Mouse (Mus musculus): ENCODE measurements around the gene Rgcc. TPM values are rescaled to one million over a fixed set of nuclear protein-coding genes. Genes with fewer than 3 reads are reported as not detected.

The Rgcc gene
- polyA plus RNA-seq, 1 experiment = not detected

DNA sequence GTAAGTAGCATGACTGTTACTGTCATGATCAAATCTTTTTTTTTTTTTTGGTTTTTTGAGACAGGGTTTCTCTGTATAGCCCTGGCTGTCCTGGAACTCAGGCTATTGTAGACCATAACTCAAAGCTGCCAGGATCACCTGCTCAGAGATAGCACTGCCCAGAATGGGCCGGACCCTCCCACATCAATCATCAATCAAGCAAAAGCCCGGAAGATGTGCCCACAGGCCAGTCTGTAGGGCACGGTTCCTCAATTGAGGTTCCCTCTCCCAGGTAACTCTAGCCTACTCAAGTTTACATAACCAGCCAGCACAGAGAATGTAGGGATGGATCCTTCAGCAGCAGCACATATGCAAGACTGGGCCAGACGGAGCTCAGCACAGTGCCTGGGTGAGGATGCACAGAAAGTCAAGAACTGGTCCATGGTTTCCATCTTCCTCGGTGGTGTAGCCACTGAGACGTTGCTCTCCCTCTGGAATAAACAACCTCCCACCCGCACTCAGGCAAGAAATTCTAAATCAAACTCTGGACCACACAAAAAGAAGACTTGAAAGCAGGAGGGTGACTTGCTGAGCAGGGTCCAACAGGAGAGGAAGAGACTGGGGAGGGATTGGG, 14.1 kb downstream of the Rgcc start:
- Histone ChIP-seq H3K4me1 (ENCODE audit: control insufficient read depth, insufficient read depth, low read length) (peaks cover 2% of the 10 kb centered on the region; the same call in 1 of the 2 replicates), H3K4me3 (ENCODE audit: insufficient read depth, low read depth, low read length) (no peak overlapping the region), H3K27ac (ENCODE audit: insufficient read depth, low read depth, low read length) (no peak overlapping the region)
- no peak for TF ChIP-seq CTCF (IDR thresholded peaks at IDR 0.05; ENCODE audit: insufficient read depth, low read depth, low read length)
- 92% methylated on average over 7 of the region's 7 CpGs for WGBS

DNA sequence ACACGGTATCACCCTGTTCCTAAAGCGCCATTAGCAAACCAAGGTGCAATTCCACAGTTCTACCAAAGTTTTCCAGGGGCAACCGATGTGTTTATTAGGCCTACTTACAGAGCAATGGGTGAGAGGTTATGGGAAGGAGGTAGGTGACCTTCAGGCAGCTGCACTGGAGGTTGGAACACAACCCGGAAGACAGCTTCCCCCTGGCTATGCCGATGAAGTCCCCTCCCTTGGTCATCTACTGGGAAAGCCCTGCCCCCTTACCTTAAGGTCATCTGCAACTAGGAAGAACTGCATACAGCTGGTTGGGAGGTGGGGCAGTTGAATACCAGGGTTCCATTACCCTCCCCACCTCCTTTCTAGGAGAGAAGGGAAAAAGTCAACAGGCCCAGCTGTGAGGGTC, 15.9 kb downstream of the Rgcc start:
- Histone ChIP-seq H3K4me1 (ENCODE audit: control insufficient read depth, insufficient read depth, low read length) (no peaks in the 10 kb centered on the region), H3K4me3 (ENCODE audit: insufficient read depth, low read depth, low read length) (no peak overlapping the region), H3K27ac (ENCODE audit: insufficient read depth, low read depth, low read length) (no peak overlapping the region)
- TF ChIP-seq POLR2A (IDR thresholded peaks at IDR 0.05; ENCODE audit: insufficient read depth, low read depth, low read length) = no peak
- TF ChIP-seq CTCF (IDR thresholded peaks at IDR 0.05; ENCODE audit: insufficient read depth, low read depth, low read length) = no peak
- 97% methylated on average over 5 of the region's 5 CpGs for WGBS

DNA sequence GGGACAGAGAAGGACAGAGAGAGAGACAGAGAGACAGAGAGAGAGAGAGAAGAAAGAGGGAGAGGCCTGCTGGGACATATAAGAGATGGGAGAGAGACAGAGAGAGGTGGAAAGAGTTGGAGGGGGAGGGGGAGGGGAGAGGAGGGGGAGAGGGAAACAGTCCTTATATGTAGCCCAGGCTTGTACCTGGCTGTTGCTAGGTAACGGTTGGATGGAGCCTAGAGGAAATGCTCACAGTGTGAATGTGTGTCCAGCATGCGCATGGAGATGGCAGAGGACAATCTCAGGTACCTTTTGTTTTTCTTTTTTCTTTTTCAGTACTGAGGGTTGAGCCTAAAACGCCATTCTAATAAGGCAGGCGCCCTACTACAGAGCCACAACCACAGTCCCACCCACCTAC, 16.8 kb downstream of the Rgcc start:
- TF ChIP-seq POLR2A (IDR thresholded peaks at IDR 0.05; ENCODE audit: insufficient read depth, low read depth, low read length) = no peak
- no peak for TF ChIP-seq CTCF (IDR thresholded peaks at IDR 0.05; ENCODE audit: insufficient read depth, low read depth, low read length)
- H3K27ac ChIP-seq (ENCODE audit: insufficient read depth, low read depth, low read length) = no peak overlapping the region
- H3K4me1 ChIP-seq (ENCODE audit: control insufficient read depth, insufficient read depth, low read length) = no peaks in the 10 kb centered on the region
- H3K4me3 ChIP-seq (ENCODE audit: insufficient read depth, low read depth, low read length) = no peak overlapping the region
- 88% methylated on average over 4 of the region's 4 CpGs for WGBS

DNA sequence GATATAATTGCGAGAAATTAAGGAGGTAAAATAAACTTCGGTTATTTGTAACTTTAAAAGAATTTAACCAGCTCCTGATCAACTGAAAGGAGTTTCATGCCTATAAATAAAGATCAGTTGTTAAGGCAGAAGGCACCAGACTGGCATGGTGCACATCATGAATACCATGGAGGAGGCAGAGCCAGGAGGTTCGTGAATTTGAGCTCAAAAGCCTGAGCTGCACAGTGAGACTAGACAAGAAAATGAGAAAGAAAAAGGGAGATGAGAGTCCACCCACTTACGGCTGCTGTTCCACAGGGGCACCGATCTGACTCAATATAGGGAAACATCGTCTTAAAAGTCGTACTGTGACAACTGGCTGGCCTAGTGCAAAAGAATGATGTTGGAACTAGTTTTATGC, 17.5 kb downstream of the Rgcc start:
- Histone ChIP-seq H3K27ac (ENCODE audit: insufficient read depth, low read depth, low read length) (no peak overlapping the region), H3K4me3 (ENCODE audit: insufficient read depth, low read depth, low read length) (no peak overlapping the region), H3K4me1 (ENCODE audit: control insufficient read depth, insufficient read depth, low read length) (no peaks in the 10 kb centered on the region)
- WGBS = 57% methylated on average over 7 of the region's 7 CpGs
- TF ChIP-seq CTCF (IDR thresholded peaks at IDR 0.05; ENCODE audit: insufficient read depth, low read depth, low read length) (no peak), POLR2A (IDR thresholded peaks at IDR 0.05; ENCODE audit: insufficient read depth, low read depth, low read length) (no peak)

DNA sequence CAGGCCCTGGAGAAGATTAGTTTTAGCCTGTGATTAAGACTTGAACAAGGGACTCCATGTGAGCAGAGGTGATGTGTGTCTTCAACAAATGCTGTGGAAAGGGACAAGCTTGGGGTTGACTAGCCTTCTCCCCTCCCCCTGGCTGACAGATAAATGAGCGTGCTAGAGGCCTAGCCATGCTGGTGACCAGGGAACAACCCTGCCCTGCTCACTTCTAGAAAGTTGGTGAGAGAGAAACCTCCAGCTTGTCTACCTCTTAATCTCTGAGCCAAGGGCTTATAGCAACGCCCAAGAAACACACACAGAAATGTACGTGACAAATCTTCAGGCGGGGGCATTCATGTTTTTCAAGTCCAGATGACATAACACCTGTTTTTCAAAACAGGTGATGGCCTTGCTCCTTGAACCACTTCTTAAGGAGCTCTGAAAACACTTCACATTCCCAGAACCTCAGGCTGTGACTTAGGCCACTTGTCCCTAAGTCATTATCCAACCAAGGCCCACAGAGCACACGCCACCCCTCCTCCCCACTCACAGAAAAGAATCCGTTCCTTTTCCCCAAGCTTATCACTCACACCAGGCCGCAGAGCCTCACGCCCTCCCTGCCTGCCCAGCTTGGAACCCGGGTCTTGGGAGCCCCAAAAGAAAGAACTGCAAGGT, 19.4 kb downstream of the Rgcc start:
- H3K27ac ChIP-seq (ENCODE audit: insufficient read depth, low read depth, low read length) = no peak overlapping the region
- WGBS = 96% methylated on average over 9 of the region's 9 CpGs
- H3K4me1 ChIP-seq (ENCODE audit: control insufficient read depth, insufficient read depth, low read length) = no peaks in the 10 kb centered on the region
- no peak for TF ChIP-seq CTCF (IDR thresholded peaks at IDR 0.05; ENCODE audit: insufficient read depth, low read depth, low read length)
- no peak for TF ChIP-seq POLR2A (IDR thresholded peaks at IDR 0.05; ENCODE audit: insufficient read depth, low read depth, low read length)
- no peak overlapping the region for H3K4me3 ChIP-seq (ENCODE audit: insufficient read depth, low read depth, low read length)

DNA sequence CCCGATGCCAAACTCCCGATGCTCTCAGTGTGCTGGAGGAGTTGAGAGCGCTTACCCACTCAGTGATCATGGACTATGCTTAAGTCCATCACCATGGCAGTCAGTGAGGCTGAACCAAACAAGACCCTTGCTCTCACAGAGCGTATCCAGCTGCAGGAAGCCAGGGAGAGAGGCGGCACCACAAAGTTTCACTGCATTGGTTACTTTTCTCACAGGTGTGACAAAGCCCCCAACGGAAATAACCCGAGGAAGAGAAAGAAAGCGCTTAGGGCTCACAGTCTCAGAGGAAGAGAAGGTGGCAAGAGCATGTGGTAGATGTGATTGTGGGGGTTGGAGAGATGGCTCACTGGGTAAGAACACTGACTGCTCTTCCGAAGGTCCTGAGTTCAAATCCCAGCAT, 21.0 kb downstream of the Rgcc start:
- Histone ChIP-seq H3K4me3 (ENCODE audit: insufficient read depth, low read depth, low read length) (no peak overlapping the region), H3K27ac (ENCODE audit: insufficient read depth, low read depth, low read length) (no peak overlapping the region), H3K4me1 (ENCODE audit: control insufficient read depth, insufficient read depth, low read length) (peaks cover 5% of the 10 kb centered on the region; the same call in 1 of the 2 replicates)
- WGBS = 93% methylated on average over 9 of the region's 9 CpGs
- TF ChIP-seq CTCF (IDR thresholded peaks at IDR 0.05; ENCODE audit: insufficient read depth, low read depth, low read length) = no peak
- TF ChIP-seq POLR2A (IDR thresholded peaks at IDR 0.05; ENCODE audit: insufficient read depth, low read depth, low read length) = no peak

DNA sequence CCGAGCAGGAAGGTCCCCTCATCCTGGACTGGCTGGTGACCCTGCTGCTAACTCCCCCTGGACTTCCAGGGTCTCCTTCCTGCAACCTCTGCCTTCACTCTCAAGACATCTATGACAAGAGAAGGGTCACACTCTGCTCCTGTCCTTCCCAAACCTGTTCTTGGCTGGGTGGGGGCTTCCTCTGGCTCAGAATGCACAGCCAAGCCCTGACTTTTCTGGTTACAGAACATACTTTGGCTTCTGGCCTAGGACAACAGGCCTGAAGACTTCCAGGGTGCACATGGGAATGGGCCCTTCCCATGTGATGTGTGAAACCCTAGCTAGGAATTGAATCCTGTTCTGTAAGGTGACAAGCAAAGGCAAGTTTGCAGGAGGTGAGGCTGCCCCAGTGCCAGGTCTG, 22.0 kb downstream of the Rgcc start:
- 100% methylated on average over 1 of the region's 1 CpGs for WGBS
- no peak overlapping the region for H3K27ac ChIP-seq (ENCODE audit: insufficient read depth, low read depth, low read length)

DNA sequence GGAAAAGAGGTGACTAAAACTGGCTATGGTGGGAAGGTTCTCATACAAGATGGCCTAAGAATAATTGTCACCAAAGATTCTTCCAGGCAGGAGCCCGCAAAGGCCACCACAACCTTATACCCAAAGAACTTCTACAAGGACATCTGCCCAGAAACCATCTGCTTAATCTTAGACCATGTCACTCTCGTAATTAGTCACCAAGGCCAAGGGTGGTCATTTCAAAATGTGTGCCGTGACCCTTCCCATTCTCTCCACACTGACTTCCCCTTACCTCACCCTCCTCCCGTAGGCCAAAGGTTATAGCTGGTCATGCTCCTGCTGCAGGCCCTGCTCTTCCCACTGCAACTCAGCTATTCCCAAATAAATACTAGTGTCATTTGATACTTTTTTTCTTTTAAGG, 22.5 kb downstream of the Rgcc start:
- Histone ChIP-seq H3K4me1 (ENCODE audit: control insufficient read depth, insufficient read depth, low read length) (peaks cover 7% of the 10 kb centered on the region), H3K27ac (ENCODE audit: insufficient read depth, low read depth, low read length) (no peak overlapping the region), H3K4me3 (ENCODE audit: insufficient read depth, low read depth, low read length) (no peak overlapping the region)
- TF ChIP-seq POLR2A (IDR thresholded peaks at IDR 0.05; ENCODE audit: insufficient read depth, low read depth, low read length) = no peak
- TF ChIP-seq CTCF (IDR thresholded peaks at IDR 0.05; ENCODE audit: insufficient read depth, low read depth, low read length) = no peak
- WGBS = 94% methylated on average over 4 of the region's 4 CpGs

More for the DNA sequence above, 22.0 kb downstream of the Rgcc start:
- no peak overlapping the region for H3K4me3 ChIP-seq (ENCODE audit: insufficient read depth, low read depth, low read length)
- H3K4me1 ChIP-seq (ENCODE audit: control insufficient read depth, insufficient read depth, low read length) = peaks cover 5% of the 10 kb centered on the region; the same call in 1 of the 2 replicates
- TF ChIP-seq CTCF (IDR thresholded peaks at IDR 0.05; ENCODE audit: insufficient read depth, low read depth, low read length) (no peak), POLR2A (IDR thresholded peaks at IDR 0.05; ENCODE audit: insufficient read depth, low read depth, low read length) (no peak)

DNA sequence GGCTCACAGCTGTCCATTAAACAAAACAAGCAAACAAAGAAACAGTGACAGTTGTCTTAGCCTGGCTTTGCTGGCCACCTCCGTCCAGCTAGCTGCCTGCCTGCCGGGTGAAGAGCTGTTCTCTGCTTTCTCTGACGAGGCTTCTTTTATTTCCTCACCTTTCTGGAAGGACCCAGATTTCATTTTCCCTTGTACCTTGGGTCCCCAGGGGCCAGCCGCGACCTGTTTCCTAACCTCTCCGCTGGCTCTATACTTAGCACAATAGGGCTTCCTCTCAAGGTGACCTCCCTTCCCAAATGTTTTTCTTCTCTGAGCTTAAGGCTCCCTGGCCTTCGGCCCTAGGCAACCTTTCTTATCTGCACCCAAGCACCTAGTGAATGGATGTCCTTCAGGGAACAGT, 23.5 kb downstream of the Rgcc start:
- Histone ChIP-seq H3K27ac (ENCODE audit: insufficient read depth, low read depth, low read length) (no peak overlapping the region), H3K4me3 (ENCODE audit: insufficient read depth, low read depth, low read length) (no peak overlapping the region), H3K4me1 (ENCODE audit: control insufficient read depth, insufficient read depth, low read length) (peaks cover 11% of the 10 kb centered on the region)
- WGBS = 78% methylated on average over 7 of the region's 7 CpGs
- no peak for TF ChIP-seq POLR2A (IDR thresholded peaks at IDR 0.05; ENCODE audit: insufficient read depth, low read depth, low read length)
- TF ChIP-seq CTCF (IDR thresholded peaks at IDR 0.05; ENCODE audit: insufficient read depth, low read depth, low read length) = no peak
